Mouse (Mus musculus) activated CD4-positive, CD25-positive, alpha-beta regulatory T cell, adult 4 months (primary cell): ENCODE data around the gene Gria1. TPM values are rescaled to one million over a fixed set of nuclear protein-coding genes. Genes with fewer than 3 reads are reported as not detected.

Experiments used
- ATAC-seq: one replicate; pipeline ENCODE4 v1.8.0; 2017
- polyA plus RNA-seq, 2 experiments: library from polyadenylated mRNA; unstranded; fragments of 100-300 nt; shearing (Covaris generic); gene quantifications; one replicate each; pipeline ENCODE4 v1.2.1; 2017

Gene Gria1
- polyA plus RNA-seq, 2 experiments from 2014 or later: not detected

DNA sequence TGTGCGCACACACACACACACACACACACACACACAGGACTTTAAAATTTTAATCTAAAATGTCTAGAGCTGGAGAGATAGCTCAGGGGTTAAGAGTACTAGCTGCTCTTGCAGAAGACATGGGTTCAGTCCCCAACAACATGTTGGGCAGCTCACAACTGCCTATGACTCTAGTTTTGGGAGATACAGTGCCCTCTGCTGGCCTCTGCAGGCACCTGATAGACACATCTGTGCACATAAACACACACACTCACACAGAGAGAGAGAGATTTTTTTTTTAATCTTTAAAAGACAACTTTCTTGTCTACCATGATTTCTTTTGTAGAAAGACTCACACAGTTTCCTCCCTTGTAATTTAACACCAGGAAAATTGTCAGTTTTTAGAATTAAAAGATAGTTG lies 292.4 kb downstream of the Gria1 start:
- no peak for ATAC-seq

DNA sequence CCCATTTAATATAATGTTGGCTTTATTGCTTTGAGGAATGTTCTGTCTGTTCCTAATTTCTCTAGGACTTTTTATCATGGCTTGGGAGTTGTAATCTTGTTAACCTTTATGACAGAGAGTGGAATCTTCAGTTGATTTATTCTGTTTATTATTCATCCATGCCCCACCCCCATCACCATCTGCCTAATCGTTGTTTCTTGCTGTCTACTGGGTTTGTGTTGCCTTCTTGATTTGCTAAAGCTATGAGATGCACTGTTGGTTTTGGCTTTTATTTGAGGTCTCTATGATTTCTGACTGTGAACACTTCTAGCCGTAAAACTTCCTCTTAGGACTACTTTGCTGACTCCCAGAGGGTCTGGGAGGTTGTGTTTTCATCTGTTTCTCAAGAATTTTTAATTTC lies 294.9 kb downstream of the Gria1 start:
- ATAC-seq: no peak

- no peak for ATAC-seq
These were observed 295.7 kb downstream of the Gria1 start for GRCm38 (mm10) chr11:57306892-57307291.

GRCm38 (mm10) chr11:57317063-57317462 lies 305.9 kb downstream of the Gria1 start:
- ATAC-seq: no peak

DNA sequence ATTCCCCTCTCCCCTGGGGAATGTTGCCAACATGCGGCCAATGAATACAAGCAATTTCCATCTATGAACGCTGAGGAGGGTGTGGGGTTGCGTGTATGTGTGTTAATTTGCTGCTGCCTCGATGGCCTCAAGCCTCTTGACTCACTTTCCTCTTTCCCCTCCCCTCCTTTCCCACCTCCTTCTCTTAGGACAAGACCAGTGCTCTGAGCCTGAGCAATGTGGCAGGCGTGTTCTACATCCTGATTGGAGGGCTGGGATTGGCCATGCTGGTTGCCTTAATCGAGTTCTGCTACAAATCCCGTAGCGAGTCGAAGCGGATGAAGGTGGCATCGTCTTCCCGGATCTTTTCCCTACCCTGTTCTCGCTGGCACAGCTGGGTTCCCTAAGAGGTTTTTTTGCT lies 306.3 kb downstream of the Gria1 start:
- ATAC-seq: no peak

- ATAC-seq: no peak
These were observed 308.2 kb downstream of the Gria1 start for GRCm38 (mm10) chr11:57319374-57319773.

DNA sequence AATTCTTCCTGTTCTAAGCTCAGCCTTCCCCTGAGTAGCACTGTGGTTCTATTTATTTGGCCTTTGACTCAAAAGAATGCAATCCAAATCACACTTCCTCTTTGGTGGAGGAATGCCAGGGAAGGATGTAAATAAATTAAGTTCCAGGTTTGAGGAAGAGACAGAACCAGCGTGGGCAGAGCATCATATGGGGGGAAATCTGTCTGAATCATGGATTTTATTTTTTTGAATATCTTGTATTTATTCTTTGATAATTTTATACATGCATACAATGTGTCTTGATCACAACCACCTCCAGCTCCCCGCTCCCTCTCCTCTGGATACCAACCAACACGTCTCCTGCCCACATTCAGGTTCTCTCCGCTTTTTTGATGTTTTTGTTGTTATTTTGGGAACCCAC lies 312.9 kb downstream of the Gria1 start:
- no peak for ATAC-seq
